Mouse (Mus musculus): ENCODE results near the gene Smchd1. TPM values are rescaled to one million over a fixed set of nuclear protein-coding genes. Genes with fewer than 3 reads are reported as not detected.

The Smchd1 gene
- polyA plus RNA-seq, 1 experiment from 2014 or later: 64.3 TPM

Other genes with a start within 250 kb of the Smchd1 start
- 2.3 and 2.5 TPM in 2 replicates for gene Emilin2, start 163.4 kb downstream of the Smchd1 start, polyA plus RNA-seq (2014; fragmentation: Nextera tagmentation; extraction: Ambion mirVana)
- gene Gm4707, start 15.4 kb downstream of the Smchd1 start, polyA plus RNA-seq (2014; fragmentation: Nextera tagmentation; extraction: Ambion mirVana): 1.9 and 2.0 TPM in 2 replicates
- gene Ndc80, start 51.5 kb upstream of the Smchd1 start, polyA plus RNA-seq (2014; fragmentation: Nextera tagmentation; extraction: Ambion mirVana): 5.8 and 7.6 TPM in 2 replicates
- 1.6 and 1.7 TPM in 2 replicates for gene Spdya, start 76.7 kb upstream of the Smchd1 start, polyA plus RNA-seq (2014; fragmentation: Nextera tagmentation; extraction: Ambion mirVana)
- gene Wdr43, start 140.6 kb upstream of the Smchd1 start, polyA plus RNA-seq (2014; fragmentation: Nextera tagmentation; extraction: Ambion mirVana): 50.3 and 50.9 TPM in 2 replicates
- gene Togaram2, start 197.9 kb upstream of the Smchd1 start, polyA plus RNA-seq (2014; fragmentation: Nextera tagmentation; extraction: Ambion mirVana): 1.0 TPM in 2 replicates

Measured in hindbrain, embryonic 14.5 days (tissue).